Mouse (Mus musculus) spleen, embryonic (tissue): ENCODE measurements around the gene Arl14ep.
"Not testable (repeated sequence)": the region's sequence is repeated elsewhere in the genome, so short reads cannot be mapped to it uniquely, and the experiment has no call there.

Experiments used
- CTCF ChIA-PET: fragments of 350-600 bp; sonication (Branson Sonifier 250); formaldehyde crosslinking; loops from one replicate; lab custom pipeline; 2022; lab: Charles Lee

The Arl14ep gene

GRCm38 (mm10) chr2:106973959-106974639 lies at the start of gene Arl14ep:
Arl14ep (minus strand) TSS chr2:106974424.
- CTCF ChIA-PET = interaction anchor here (0.6 kb wide), 1 partner anchor 19 kb away, joined by 4 read pairs; no protein-coding TSS in a partner anchor

GRCm38 (mm10) chr2:107022713-107023112 lies 48.5 kb upstream of the Arl14ep start:
- CTCF ChIA-PET = no interaction called here

GRCm38 (mm10) chr2:107019331-107019730 lies 45.1 kb upstream of the Arl14ep start:
- CTCF ChIA-PET = no interaction called here

- CTCF ChIA-PET = interaction anchor here (0.7 kb wide), 1 partner anchor 31 kb away, joined by 5 read pairs; no protein-coding TSS in a partner anchor
These were observed 38.9 kb upstream of the Arl14ep start for GRCm38 (mm10) chr2:107013161-107013560.

GRCm38 (mm10) chr2:107012318-107012717 lies 38.1 kb upstream of the Arl14ep start:
- CTCF ChIA-PET = no interaction called here

- CTCF ChIA-PET = no interaction called here
These were observed 35.9 kb upstream of the Arl14ep start for GRCm38 (mm10) chr2:107010160-107010559.

GRCm38 (mm10) chr2:107006378-107006777 lies 32.2 kb upstream of the Arl14ep start:
- CTCF ChIA-PET = no interaction called here

- CTCF ChIA-PET = not testable (repeated sequence)
These were observed 31.7 kb upstream of the Arl14ep start for GRCm38 (mm10) chr2:107005876-107006275.

GRCm38 (mm10) chr2:106991261-106991660 lies 17.0 kb upstream of the Arl14ep start:
- CTCF ChIA-PET = no interaction called here

- CTCF ChIA-PET = no interaction called here
These were observed 10.7 kb upstream of the Arl14ep start for GRCm38 (mm10) chr2:106984945-106985344.

- CTCF ChIA-PET = no interaction called here
These were observed 8.3 kb upstream of the Arl14ep start for GRCm38 (mm10) chr2:106982503-106982902.

GRCm38 (mm10) chr2:106976472-106976871 lies 2.2 kb upstream of the Arl14ep start:
- CTCF ChIA-PET = no interaction called here

- CTCF ChIA-PET = no interaction called here
These were observed 779 bp downstream of the Arl14ep start for GRCm38 (mm10) chr2:106973332-106973958.

GRCm38 (mm10) chr2:106972851-106973250 lies 1.4 kb downstream of the Arl14ep start:
- CTCF ChIA-PET = no interaction called here

GRCm38 (mm10) chr2:106970971-106971370 lies 3.3 kb downstream of the Arl14ep start:
- CTCF ChIA-PET = no interaction called here

GRCm38 (mm10) chr2:106968320-106968719 lies 5.9 kb downstream of the Arl14ep start:
- CTCF ChIA-PET = no interaction called here

- CTCF ChIA-PET = no interaction called here
These were observed 10.7 kb downstream of the Arl14ep start for GRCm38 (mm10) chr2:106963560-106963959.

GRCm38 (mm10) chr2:106961650-106962049 lies 12.6 kb downstream of the Arl14ep start:
- CTCF ChIA-PET = no interaction called here

GRCm38 (mm10) chr2:106961066-106961465 lies 13.2 kb downstream of the Arl14ep start:
- CTCF ChIA-PET = no interaction called here

- CTCF ChIA-PET = no interaction called here
These were observed 14.0 kb downstream of the Arl14ep start for GRCm38 (mm10) chr2:106960237-106960636.

- CTCF ChIA-PET = no interaction called here
These were observed 14.8 kb downstream of the Arl14ep start for GRCm38 (mm10) chr2:106959380-106959779.

- CTCF ChIA-PET = no interaction called here
These were observed 15.3 kb downstream of the Arl14ep start for GRCm38 (mm10) chr2:106958916-106959315.

GRCm38 (mm10) chr2:106956146-106956545 lies 18.1 kb downstream of the Arl14ep start:
- CTCF ChIA-PET = no interaction called here
